Mouse (Mus musculus): ENCODE measurements around the gene Myl12a. TPM values are rescaled to one million over a fixed set of nuclear protein-coding genes. Genes with fewer than 3 reads are reported as not detected.

Gene Myl12a
- total and polyA plus RNA-seq, 2 experiments = 34.2 to 49.7 TPM

- no peak overlapping the region for H3K27ac ChIP-seq (replicated peaks; ENCODE audit: insufficient read depth, low read depth, low read length)
- H3K4me1 ChIP-seq (ENCODE audit: control insufficient read depth, insufficient read depth, low read length) = no peaks in the 10 kb centered on the region
- 59% methylated on average over 1 of the region's 1 CpGs for WGBS
- DNase-seq (ENCODE audit: extremely low read depth, low read depth, low spot score) = no peak
- no peaks in the 10 kb centered on the region for H3K27me3 ChIP-seq (ENCODE audit: control insufficient read depth, insufficient read depth, low read length)
- no peaks in the 10 kb centered on the region for H3K36me3 ChIP-seq (ENCODE audit: control insufficient read depth, insufficient read depth, low read length)
- TF ChIP-seq CTCF (IDR thresholded peaks at IDR 0.05; ENCODE audit: low read depth, low read length) = no peak
- no peak for TF ChIP-seq POLR2A (IDR thresholded peaks at IDR 0.05; ENCODE audit: extremely low read depth, insufficient read depth, low read length)
- no peak overlapping the region for H3K4me3 ChIP-seq (ENCODE audit: insufficient read depth, low read depth, low read length)
- H3K79me2 ChIP-seq (ENCODE audit: control insufficient read depth, insufficient read depth, low read length) = no peaks in the 10 kb centered on the region
- no peak overlapping the region for H3K9ac ChIP-seq (ENCODE audit: low read depth, low read length)
These were observed 7.1 kb upstream of the Myl12a start for GRCm38 (mm10) chr17:71009751-71010150.

GRCm38 (mm10) chr17:71008676-71009075 is 6.0 kb upstream of the Myl12a start:
- Histone ChIP-seq H3K79me2 (ENCODE audit: control insufficient read depth, insufficient read depth, low read length) (no peaks in the 10 kb centered on the region), H3K27me3 (ENCODE audit: control insufficient read depth, insufficient read depth, low read length) (no peaks in the 10 kb centered on the region), H3K36me3 (ENCODE audit: control insufficient read depth, insufficient read depth, low read length) (no peaks in the 10 kb centered on the region), H3K4me3 (ENCODE audit: insufficient read depth, low read depth, low read length) (no peak overlapping the region), H3K4me1 (ENCODE audit: control insufficient read depth, insufficient read depth, low read length) (no peaks in the 10 kb centered on the region), H3K27ac (replicated peaks; ENCODE audit: insufficient read depth, low read depth, low read length) (no peak overlapping the region), H3K9ac (ENCODE audit: low read depth, low read length) (no peak overlapping the region)
- no peak for DNase-seq (ENCODE audit: extremely low read depth, low read depth, low spot score)
- WGBS = 85% methylated on average over 3 of the region's 3 CpGs
- TF ChIP-seq CTCF (IDR thresholded peaks at IDR 0.05; ENCODE audit: low read depth, low read length) (no peak), POLR2A (IDR thresholded peaks at IDR 0.05; ENCODE audit: extremely low read depth, insufficient read depth, low read length) (no peak)

GRCm38 (mm10) chr17:71006976-71007375 is 4.3 kb upstream of the Myl12a start:
- DNase-seq (ENCODE audit: extremely low read depth, low read depth, low spot score) = no peak
- Histone ChIP-seq H3K4me1 (ENCODE audit: control insufficient read depth, insufficient read depth, low read length) (peaks cover 4% of the 10 kb centered on the region), H3K4me3 (ENCODE audit: insufficient read depth, low read depth, low read length) (no peak overlapping the region), H3K9ac (ENCODE audit: low read depth, low read length) (no peak overlapping the region), H3K79me2 (ENCODE audit: control insufficient read depth, insufficient read depth, low read length) (no peaks in the 10 kb centered on the region), H3K27ac (replicated peaks; ENCODE audit: insufficient read depth, low read depth, low read length) (no peak overlapping the region), H3K27me3 (ENCODE audit: control insufficient read depth, insufficient read depth, low read length) (no peaks in the 10 kb centered on the region), H3K36me3 (ENCODE audit: control insufficient read depth, insufficient read depth, low read length) (no peaks in the 10 kb centered on the region)
- no peak for TF ChIP-seq POLR2A (IDR thresholded peaks at IDR 0.05; ENCODE audit: extremely low read depth, insufficient read depth, low read length)
- no peak for TF ChIP-seq CTCF (IDR thresholded peaks at IDR 0.05; ENCODE audit: low read depth, low read length)
- 86% methylated on average over 5 of the region's 5 CpGs for WGBS

DNA sequence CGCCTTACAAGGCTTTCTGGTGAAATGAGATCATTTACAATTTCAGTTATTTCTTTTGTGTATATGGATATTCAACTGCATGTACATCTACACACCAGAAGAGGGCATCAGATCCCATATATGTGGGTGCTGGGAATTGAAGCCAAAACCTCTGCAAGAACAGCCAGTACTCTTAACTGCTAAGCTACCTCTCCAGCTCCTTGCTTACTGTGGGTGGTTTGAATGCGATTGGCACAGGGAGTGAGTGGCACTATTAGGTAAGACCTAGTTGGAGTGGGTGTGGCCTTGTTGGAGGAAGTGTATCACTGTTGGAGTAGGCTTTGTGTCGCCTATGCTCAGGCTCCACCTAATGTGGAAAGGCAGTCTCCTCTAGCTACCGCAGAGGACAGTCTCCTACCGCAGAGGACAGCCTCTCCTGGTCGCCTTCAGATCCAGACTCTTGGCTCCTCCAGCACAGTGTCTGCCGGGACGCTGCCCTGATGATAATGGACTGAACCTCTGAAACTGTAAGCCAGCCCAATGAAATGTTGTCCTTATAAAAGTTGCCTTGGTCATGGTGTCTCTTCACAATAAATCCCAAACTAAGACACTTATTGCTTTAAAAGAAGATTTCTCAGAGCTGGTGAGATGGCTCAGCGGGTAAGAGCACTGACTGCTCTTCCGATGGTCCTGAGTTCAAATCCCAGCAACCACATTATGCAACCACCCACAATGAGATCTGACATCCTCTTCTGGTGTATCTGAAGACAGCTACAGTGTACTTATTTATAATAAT is 1.7 kb upstream of the Myl12a start:
- no peak overlapping the region for H3K9ac ChIP-seq (ENCODE audit: low read depth, low read length)
- H3K79me2 ChIP-seq (ENCODE audit: control insufficient read depth, insufficient read depth, low read length) = peaks cover 7% of the 10 kb centered on the region; the same call in 1 of the 2 replicates
- no peak overlapping the region for H3K27ac ChIP-seq (replicated peaks; ENCODE audit: insufficient read depth, low read depth, low read length)
- H3K4me3 ChIP-seq (ENCODE audit: insufficient read depth, low read depth, low read length) = no peak overlapping the region
- WGBS = 89% methylated on average over 10 of the region's 10 CpGs
- H3K36me3 ChIP-seq (ENCODE audit: control insufficient read depth, insufficient read depth, low read length) = no peaks in the 10 kb centered on the region
- no peaks in the 10 kb centered on the region for H3K27me3 ChIP-seq (ENCODE audit: control insufficient read depth, insufficient read depth, low read length)
- TF ChIP-seq POLR2A (IDR thresholded peaks at IDR 0.05; ENCODE audit: extremely low read depth, insufficient read depth, low read length) (no peak), CTCF (IDR thresholded peaks at IDR 0.05; ENCODE audit: low read depth, low read length) (no peak)
- peak; percentile 73 for DNase-seq (ENCODE audit: extremely low read depth, low read depth, low spot score)
- peaks cover 9% of the 10 kb centered on the region for H3K4me1 ChIP-seq (ENCODE audit: control insufficient read depth, insufficient read depth, low read length)

- H3K79me2 ChIP-seq (ENCODE audit: control insufficient read depth, insufficient read depth, low read length) = peaks cover 7% of the 10 kb centered on the region; the same call in 1 of the 2 replicates
- peaks cover 11% of the 10 kb centered on the region for H3K4me1 ChIP-seq (ENCODE audit: control insufficient read depth, insufficient read depth, low read length)
- H3K36me3 ChIP-seq (ENCODE audit: control insufficient read depth, insufficient read depth, low read length) = no peaks in the 10 kb centered on the region
- no peak overlapping the region for H3K4me3 ChIP-seq (ENCODE audit: insufficient read depth, low read depth, low read length)
- TF ChIP-seq CTCF (IDR thresholded peaks at IDR 0.05; ENCODE audit: low read depth, low read length) (no peak), POLR2A (IDR thresholded peaks at IDR 0.05; ENCODE audit: extremely low read depth, insufficient read depth, low read length) (no peak)
- 67% methylated on average over 2 of the region's 2 CpGs for WGBS
- H3K27me3 ChIP-seq (ENCODE audit: control insufficient read depth, insufficient read depth, low read length) = no peaks in the 10 kb centered on the region
- no peak overlapping the region for H3K27ac ChIP-seq (replicated peaks; ENCODE audit: insufficient read depth, low read depth, low read length)
- H3K9ac ChIP-seq (ENCODE audit: low read depth, low read length) = no peak overlapping the region
- DNase-seq (ENCODE audit: extremely low read depth, low read depth, low spot score) = no peak
These were observed 1.0 kb upstream of the Myl12a start for GRCm38 (mm10) chr17:71003721-71004120.

DNA sequence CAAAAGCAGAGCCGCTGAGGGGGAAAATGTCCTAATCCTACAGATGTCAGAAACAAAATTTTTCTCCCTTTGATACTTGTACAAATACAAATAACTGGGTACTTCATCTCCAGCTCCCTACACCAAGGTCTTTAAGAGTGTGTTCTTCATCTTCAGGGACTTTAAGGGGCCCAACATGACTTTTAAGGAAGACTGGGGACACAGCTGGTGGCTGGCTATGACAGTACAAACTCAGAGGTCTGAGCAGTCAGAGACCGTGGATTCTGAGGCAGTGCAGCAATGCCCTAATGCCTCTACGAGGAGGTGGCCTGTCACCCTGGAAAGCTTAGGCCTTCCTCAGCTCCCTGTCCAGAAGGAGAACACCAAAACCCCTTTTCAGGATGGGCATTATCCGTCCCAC is 434 bp upstream of the Myl12a start:
- no peak overlapping the region for H3K9ac ChIP-seq (ENCODE audit: low read depth, low read length)
- WGBS = 61% methylated on average over 4 of the region's 4 CpGs

More for the DNA sequence above, 434 bp upstream of the Myl12a start:
- H3K27me3 ChIP-seq (ENCODE audit: control insufficient read depth, insufficient read depth, low read length) = no peaks in the 10 kb centered on the region
- no peak for DNase-seq (ENCODE audit: extremely low read depth, low read depth, low spot score)
- TF ChIP-seq CTCF (IDR thresholded peaks at IDR 0.05; ENCODE audit: low read depth, low read length) (no peak), POLR2A (IDR thresholded peaks at IDR 0.05; ENCODE audit: extremely low read depth, insufficient read depth, low read length) (no peak)
- H3K4me1 ChIP-seq (ENCODE audit: control insufficient read depth, insufficient read depth, low read length) = peaks cover 11% of the 10 kb centered on the region
- no peak overlapping the region for H3K4me3 ChIP-seq (ENCODE audit: insufficient read depth, low read depth, low read length)
- H3K27ac ChIP-seq (replicated peaks; ENCODE audit: insufficient read depth, low read depth, low read length) = no peak overlapping the region
- H3K36me3 ChIP-seq (ENCODE audit: control insufficient read depth, insufficient read depth, low read length) = no peaks in the 10 kb centered on the region
- H3K79me2 ChIP-seq (ENCODE audit: control insufficient read depth, insufficient read depth, low read length) = peaks cover 7% of the 10 kb centered on the region; the same call in 1 of the 2 replicates

Measured in liver, adult 2 months (tissue).